Mouse (Mus musculus): ENCODE results near the gene Mad1l1.
"Not testable (repeated sequence)": the region's sequence is repeated elsewhere in the genome, so short reads cannot be mapped to it uniquely, and the experiment has no call there.

Gene Mad1l1

GRCm38 (mm10) chr5:140321042-140321755 lies at the start of gene Mad1l1, which contains the start of gene Nudt1:
TSS of gene Mad1l1 (minus strand) at chr5:140321552.
TSS of gene Nudt1 (plus strand) at chr5:140321656.
- DNase-seq, result peak; percentile 93

- DNase-seq, result no peak
Observed at GRCm38 (mm10) chr5:140370446-140371254, 49.3 kb upstream of the Mad1l1 start.

- DNase-seq, result no peak
Observed at GRCm38 (mm10) chr5:140369466-140369865, 48.1 kb upstream of the Mad1l1 start.

GRCm38 (mm10) chr5:140368926-140369325 lies 47.6 kb upstream of the Mad1l1 start:
- no peak for DNase-seq

GRCm38 (mm10) chr5:140368126-140368525 lies 46.8 kb upstream of the Mad1l1 start:
- not testable (repeated sequence) for DNase-seq

GRCm38 (mm10) chr5:140364415-140364814 lies 43.1 kb upstream of the Mad1l1 start:
- no peak for DNase-seq

- DNase-seq, result no peak
Observed at GRCm38 (mm10) chr5:140359930-140360674, 38.8 kb upstream of the Mad1l1 start.

GRCm38 (mm10) chr5:140357466-140357865 lies 36.1 kb upstream of the Mad1l1 start:
- DNase-seq, result no peak

GRCm38 (mm10) chr5:140355934-140356333 lies 34.6 kb upstream of the Mad1l1 start:
- no peak for DNase-seq

GRCm38 (mm10) chr5:140352352-140352751 lies 31.0 kb upstream of the Mad1l1 start:
- DNase-seq, result no peak

- no peak for DNase-seq
Observed at GRCm38 (mm10) chr5:140350731-140351497, 29.6 kb upstream of the Mad1l1 start.

- no peak for DNase-seq
Observed at GRCm38 (mm10) chr5:140349882-140350281, 28.5 kb upstream of the Mad1l1 start.

- no peak for DNase-seq
Observed at GRCm38 (mm10) chr5:140346050-140346449, 24.7 kb upstream of the Mad1l1 start.

GRCm38 (mm10) chr5:140345244-140345643 lies 23.9 kb upstream of the Mad1l1 start:
- DNase-seq, result no peak

- DNase-seq, result no peak
Observed at GRCm38 (mm10) chr5:140342880-140343279, 21.5 kb upstream of the Mad1l1 start.

- DNase-seq, result no peak
Observed at GRCm38 (mm10) chr5:140339836-140340235, 18.5 kb upstream of the Mad1l1 start.

GRCm38 (mm10) chr5:140338779-140339178 lies 17.4 kb upstream of the Mad1l1 start:
- DNase-seq, result no peak

GRCm38 (mm10) chr5:140336680-140337079 lies 15.3 kb upstream of the Mad1l1 start:
- DNase-seq, result no peak

- no peak for DNase-seq
Observed at GRCm38 (mm10) chr5:140333631-140334030, 12.3 kb upstream of the Mad1l1 start.

GRCm38 (mm10) chr5:140332519-140332918 lies 11.2 kb upstream of the Mad1l1 start:
- DNase-seq, result no peak

- DNase-seq, result peak; percentile 64
Observed at GRCm38 (mm10) chr5:140331615-140332512, 10.5 kb upstream of the Mad1l1 start, which contains the start of gene Mrm2. TSS of gene Mrm2 (minus strand) at chr5:140331898.

Measured in layer of hippocampus, adult 9-11 months (tissue).